Mouse (Mus musculus): Measurements from ENCODE around the gene 2410131K14Rik. TPM values are rescaled to one million over a fixed set of nuclear protein-coding genes. Genes with fewer than 3 reads are reported as not detected.
A peak's percentile ranks its signal among the peaks of the same experiment; 100 is the strongest.

Gene 2410131K14Rik
- total RNA-seq (2015) (1.8 and 1.9 TPM in 2 replicates), total RNA-seq (2017) (4.3 TPM in 2 replicates)

DNA sequence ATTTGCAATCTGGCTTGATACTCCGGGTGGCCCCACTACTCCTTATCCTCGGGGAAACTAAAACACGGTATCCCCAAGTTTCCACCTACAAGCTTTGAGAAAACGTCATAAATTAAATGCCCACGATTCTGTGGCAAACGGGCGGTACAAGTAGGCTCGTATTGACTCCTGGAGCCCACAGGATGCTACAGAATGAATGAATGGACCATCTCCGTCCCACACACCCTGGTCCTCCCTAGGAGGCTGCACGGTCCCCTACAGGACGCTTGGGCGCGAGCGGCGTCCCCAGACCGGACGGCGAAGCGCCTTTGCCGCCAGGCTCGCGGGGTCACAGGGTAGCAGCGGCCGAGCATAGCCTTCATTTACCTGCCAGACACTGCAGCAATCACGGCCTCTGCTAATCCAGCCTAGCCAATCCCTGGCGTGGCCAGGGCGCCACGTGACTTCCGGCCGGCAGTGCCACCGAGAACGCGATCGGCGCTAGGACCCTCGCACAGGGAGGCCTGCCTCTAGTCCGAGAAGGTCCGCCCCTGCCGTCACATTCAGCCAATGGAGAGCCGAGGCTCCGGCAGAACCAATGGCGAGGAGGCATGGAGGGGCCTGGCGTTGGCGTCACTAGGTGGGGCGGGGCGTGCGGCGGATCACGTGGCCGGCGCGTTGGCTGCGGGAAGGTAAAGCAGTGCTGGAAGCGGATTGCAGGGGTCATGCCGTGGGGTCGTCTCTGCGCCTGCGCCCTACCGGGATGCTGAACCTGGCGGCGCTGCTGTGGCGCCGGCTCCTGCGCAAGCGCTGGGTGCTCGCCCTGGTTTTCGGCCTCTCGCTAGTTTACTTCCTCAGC, at the start of gene 2410131K14Rik, which contains the start of gene Rnft2:
2410131K14Rik (plus strand) TSS at position 622 of the 838 bp plus-strand sequence.
Rnft2 (minus strand) TSS at position 511 of the 838 bp plus-strand sequence.
- ATAC-seq (ENCODE audit: poor library complexity, severe bottlenecking): peak; percentile 99

DNA sequence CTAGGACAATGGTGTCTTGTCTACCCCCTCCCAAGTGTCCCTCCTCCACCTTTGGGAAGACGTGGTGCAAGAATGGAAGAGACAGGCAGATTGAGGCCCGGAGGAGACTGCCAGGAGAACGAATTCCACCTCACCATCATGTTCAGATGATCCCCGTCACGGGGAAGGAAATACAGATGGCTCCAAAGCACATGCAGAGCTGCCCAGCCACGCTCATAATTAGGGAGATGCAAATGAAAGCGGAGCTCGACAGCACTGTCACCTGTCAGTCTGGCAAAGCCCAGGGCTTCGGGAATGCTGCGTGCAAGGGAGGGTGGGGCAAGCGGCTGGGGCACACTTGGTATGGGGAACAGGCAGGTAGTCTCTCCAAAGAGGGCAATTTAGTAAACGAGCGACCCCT, 47.6 kb upstream of the 2410131K14Rik start:
- ATAC-seq (ENCODE audit: poor library complexity, severe bottlenecking): no peak

DNA sequence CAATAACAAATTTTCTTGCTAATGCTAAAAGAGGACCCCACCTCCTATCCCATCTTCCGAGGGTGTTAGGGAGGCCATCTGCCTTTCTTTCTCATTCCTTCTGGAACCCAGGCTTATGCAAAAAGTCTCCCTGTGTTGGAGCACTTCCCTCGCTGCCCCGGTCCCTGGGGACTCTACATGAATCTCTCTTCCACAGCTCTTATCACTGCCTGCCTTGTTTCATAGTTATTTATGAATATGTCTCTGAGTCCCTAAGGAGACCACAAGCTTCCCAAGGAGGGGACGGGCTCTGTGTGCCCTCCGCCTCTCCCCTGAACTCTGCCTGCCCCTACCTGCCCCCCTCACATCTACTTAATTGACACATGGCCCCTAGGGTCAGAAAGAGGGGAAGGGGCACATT, 45.4 kb upstream of the 2410131K14Rik start:
- ATAC-seq (ENCODE audit: poor library complexity, severe bottlenecking): no peak

DNA sequence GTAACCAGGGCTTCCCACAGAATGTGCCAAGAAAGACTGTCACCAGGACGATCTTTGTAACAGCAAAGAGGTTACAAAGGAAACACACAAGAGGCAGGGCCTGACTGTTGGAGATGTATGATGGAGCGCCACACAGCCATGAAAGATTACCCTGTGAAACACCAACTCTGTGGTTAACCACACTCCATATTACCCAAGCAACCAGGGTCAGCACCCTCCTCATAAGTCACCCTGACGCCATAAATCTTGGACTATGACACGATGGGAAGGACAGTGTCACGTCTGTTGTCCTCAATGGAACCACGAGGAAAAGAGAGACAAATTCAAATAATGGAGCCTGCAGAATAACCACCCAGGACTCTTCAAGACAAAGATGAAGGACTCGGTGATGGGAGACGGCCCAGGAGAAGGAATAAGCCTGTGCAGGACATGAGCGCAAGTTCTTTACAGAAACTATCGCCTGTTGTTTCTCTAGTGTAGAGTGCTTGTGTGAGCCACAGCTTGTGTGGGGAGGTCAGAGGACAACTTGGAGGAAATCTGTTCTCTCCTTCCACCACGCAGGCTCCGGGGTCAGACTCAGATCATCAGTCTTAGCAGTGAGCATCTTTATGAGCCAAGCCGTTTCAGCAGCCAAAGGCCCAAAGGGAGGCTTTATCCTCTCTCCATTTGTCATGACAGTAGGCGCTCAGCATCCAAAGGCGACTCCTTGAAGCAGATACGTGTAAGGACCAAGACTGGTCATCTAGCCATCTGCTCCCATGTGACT, 40.2 kb upstream of the 2410131K14Rik start:
- ATAC-seq (ENCODE audit: poor library complexity, severe bottlenecking): no peak

DNA sequence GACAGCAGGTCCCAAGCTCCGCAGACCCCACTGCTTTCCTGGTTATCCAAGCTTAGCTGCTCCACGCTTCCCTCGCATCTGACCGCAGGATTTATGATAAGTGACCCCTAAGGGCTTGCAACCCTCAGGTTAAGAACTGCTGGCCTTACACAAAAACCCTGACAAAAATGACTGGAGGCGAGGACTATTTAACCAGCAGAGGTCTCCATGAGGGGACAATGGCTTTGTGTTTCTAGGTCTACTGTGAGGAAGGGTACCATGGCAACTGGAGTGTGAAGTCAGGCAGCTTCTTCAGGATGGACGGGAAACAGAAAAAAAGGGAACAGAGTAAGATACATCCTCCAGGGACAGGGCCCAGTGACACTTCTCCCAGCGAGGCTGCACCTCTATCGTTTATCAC, 39.2 kb upstream of the 2410131K14Rik start:
- ATAC-seq (ENCODE audit: poor library complexity, severe bottlenecking): no peak

DNA sequence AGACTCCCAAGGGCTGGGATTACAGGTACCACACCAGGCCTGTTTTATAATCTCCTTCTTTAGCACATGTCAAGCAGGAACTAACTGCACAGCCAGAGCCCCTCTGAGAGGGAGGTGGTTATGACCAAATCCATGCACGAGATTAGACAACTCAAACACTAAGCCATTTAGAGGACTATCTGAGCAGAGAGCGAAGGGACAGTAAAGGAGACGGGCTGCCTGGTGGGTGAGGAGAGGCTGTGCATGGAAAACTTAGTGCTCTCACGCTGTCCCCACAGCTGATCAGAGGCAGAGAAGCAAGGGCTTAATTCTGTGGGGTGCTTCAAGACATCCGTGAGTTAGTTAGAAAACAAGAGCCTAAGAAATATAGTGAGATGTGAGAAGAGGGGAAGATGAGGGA, 31.0 kb upstream of the 2410131K14Rik start:
- ATAC-seq (ENCODE audit: poor library complexity, severe bottlenecking): no peak

DNA sequence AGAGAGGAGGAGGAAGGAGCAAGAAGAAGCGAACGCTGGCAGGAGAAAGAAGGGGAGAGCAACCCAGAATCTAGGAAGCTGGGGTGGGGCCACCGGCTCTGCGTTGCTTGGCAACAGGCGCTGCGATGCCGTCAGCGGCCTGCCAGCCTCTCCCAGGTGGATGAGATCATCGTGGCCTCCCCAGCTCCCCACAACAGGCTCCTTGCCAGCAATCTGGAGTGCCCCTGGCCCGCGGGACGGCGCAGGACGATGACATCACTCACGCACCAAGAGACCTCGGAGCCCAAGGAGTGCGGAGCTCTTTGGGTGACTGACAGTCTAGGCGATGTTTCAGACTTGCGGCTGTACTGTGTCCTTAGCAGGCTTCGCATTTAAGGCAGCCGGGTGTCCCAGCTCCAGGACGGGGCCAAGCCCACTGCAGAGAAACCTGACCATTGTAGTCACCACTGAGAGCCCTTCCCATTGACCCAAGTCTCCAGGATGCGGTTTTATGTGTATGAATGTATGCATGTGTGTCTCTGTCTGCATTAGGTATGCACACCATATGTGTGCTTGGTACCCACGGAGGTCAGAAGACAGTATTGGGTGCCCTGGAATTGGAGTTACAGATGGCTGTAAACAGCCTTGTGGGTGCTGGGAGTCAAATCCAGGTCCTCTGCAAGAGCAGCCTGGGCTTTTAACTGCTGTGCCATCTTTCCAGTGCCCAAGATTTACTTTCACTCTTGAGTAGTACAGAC, 30.4 kb upstream of the 2410131K14Rik start:
- ATAC-seq (ENCODE audit: poor library complexity, severe bottlenecking): no peak

DNA sequence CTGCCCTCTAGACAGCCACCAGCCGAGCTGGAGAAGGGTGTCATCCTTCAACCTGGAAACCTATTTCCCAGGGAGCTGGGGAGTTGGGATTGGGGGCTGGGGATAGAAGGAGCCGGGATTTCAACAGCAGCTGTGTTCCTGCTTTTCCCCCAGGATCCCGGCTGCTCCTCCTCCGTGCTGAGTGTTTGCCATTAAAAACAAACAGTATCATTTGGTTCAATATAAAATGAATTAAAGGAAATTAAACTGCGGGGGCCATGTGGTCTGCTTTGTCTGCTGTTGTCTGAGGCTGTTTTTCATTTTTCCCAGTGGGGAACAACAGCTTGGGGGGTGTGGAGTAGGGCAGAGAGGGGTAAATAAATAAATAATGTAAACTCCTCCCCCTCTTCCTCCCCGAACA, 27.6 kb upstream of the 2410131K14Rik start:
- ATAC-seq (ENCODE audit: poor library complexity, severe bottlenecking): no peak

DNA sequence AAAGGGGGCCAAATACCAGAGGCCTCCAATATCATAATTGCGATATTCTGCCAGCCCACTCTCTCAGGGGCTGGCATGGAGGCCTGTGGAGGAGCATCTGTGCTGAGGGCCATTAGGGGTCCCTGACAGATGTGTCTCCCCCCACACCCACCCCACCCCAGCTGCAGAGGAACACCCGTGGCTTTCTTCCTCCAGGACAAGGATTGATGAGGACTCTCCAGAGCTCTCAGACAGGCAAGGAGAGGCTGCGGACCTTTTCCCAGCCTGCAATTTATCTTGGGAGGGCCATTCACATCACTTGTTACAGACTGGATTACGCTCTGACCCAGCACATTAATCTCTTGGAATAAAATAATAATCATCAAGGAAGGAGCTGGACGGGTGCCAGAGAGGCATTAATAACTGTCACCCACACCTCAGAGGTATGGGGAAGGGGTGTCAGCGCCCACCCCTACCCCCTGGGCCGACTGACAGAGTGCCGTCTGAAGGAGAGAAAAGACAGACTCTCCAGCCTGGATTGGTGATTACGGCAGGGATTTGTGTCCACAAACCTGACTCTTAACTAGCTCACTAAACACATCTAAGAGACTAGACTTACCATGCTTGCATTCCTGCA, 21.8 kb upstream of the 2410131K14Rik start:
- ATAC-seq (ENCODE audit: poor library complexity, severe bottlenecking): no peak

DNA sequence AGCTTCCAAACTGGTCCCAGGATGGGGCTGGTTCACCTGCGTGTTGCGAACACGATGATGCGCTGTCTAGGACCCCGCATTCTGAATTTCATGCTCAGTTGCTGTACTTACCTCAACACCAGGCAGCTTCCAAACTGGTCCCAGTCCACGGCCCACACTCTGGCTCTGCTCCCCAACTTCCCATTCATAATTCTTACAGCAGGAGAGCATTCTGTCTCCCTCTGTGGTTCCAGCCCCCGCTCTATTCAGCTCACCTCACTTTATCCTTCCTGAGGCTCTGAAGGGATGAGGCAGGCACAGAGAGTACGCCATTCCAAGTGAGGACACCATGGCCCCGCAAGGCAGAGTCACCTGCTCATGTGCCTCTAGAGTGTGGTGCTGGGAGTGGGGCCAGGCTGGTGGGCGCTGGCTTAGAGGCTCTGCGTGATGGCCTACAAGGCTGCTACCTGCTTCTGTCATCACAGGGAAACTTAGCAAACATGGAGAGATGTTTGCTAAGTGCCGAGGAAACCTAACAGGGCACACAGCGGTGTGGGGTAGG, 14.9 kb upstream of the 2410131K14Rik start:
- ATAC-seq (ENCODE audit: poor library complexity, severe bottlenecking): no peak

DNA sequence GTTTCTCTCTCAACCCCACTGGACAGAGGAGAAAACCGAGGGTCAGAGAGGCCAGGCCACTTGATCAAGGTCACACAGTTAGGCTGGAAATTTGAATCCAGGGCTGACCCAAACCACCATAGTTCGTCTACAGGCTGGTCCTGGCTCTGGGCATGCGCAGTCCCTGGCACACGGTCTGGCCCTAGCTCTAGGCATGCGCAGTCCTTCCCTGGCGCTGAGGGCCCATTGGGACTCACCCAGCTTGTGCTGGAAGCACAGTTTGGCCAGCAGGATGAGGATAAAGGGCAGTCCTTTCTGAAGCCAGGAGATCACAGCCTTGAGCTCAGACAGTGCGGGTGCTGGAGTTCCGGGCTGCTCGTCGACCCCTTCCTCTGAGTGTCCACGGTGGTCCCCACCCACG, 8.1 kb upstream of the 2410131K14Rik start:
- no peak for ATAC-seq (ENCODE audit: poor library complexity, severe bottlenecking)

DNA sequence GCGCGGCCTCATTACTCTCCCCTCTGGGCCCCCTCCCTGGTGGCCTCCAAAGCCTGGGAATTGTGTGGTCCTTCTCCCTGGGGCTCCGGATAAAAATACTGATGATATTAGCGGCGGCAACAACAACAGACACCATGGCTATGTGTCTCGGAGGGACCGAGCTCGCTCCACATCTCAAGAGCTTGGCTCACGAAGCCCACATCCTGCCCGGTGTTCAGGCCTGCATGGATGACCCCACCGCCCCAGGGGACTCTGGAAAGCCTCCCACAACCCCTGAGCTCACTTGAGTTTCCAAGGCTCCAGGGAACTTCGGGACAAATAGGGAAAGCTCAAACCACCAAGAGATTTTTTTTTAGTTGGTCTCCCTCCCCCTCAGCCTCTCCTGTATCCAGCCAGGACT, 5.4 kb upstream of the 2410131K14Rik start:
- ATAC-seq (ENCODE audit: poor library complexity, severe bottlenecking): no peak

DNA sequence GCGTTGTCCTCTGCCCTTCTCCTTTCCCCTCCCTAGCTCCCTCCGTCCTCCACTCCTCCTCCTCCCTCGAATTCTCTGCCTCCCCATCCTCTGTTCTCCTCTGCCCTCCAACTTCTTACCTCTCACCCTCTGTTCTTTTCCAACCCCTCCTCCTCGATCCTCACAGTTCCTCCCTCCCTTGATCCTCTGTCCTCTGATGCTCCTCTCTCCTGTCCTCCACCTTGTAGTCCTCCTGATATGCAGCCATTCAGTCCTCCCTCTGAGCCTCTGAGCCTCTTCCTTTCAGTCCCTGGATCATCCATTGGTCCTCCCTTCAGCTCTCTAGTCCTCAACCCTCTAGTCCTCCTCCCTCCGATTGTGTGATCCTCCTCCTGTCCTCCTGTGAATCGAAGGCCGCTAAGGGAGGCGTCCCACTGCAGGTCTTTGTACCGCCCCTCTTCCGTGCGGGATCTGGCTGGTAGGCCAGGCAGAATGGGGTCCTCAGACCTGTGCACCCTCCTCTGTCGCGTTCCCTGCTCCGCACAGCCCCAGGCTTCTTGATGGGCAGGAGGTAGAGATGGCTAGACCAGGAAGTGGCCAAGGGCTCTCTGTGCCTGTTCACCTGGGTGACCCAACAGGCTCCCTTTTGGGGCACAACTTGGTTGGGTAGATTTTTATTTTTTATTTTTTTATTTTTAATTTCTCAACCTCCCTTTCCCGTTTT, 730 bp downstream of the 2410131K14Rik start:
- no peak for ATAC-seq (ENCODE audit: poor library complexity, severe bottlenecking)

DNA sequence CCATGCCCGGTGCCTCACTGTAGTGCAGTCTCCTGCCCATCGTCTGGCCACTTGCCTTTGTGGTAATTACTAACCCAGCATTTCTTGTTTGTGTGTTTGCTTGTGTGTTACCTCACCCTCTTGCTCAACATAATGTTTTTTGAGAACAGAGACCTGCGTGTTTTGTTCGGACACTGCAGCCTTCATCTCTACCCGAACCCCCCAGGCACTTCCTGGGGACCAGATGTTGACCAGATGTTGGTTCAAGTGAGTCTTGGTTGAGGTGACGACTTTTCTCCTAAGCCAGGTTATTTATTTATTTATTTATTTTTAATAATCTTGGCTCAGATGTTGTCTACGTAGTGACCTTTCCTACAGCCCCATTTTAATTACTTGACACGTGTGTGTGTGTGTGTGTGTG, 2.4 kb downstream of the 2410131K14Rik start:
- no peak for ATAC-seq (ENCODE audit: poor library complexity, severe bottlenecking)

DNA sequence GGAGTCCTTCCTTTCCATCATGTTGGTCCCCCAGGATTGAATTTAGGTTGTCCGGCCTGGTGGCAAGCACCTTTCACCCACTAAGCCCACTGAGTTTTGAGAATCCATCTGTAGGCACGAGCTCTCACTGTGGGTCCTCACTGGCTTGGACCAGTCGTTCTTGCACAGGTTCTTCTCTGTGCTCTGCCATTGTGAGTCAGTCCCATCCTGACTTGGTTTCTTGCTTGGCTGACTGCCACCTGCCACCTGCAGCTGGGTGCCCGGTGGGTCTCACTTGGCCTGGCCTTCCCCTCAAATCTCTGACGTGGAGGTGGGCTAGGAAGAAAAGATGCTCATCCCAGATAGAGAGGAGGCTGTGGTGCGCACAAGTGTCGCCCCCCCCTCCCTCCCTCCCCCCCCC, 6.0 kb downstream of the 2410131K14Rik start:
- ATAC-seq (ENCODE audit: poor library complexity, severe bottlenecking): no peak

DNA sequence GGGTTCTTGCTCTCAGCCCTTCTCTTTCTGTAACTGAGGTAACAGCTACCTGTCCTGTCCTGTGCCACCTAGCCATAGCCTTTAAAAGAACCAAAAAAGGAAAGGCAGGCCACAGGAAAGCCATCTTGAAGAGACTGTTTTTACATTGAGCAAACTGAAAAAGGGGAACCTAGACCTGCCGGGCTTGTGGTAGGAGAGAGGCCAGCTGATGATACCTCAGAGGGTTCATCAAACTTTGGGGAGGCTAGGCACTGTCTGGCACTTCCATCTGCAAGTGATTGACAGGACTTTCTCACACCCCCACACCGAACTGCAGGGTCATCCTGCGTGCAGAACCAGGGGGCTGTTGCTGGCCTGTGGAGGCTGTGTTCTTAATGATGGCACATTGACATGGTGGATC, 8.5 kb downstream of the 2410131K14Rik start:
- peak; percentile 71 for ATAC-seq (ENCODE audit: poor library complexity, severe bottlenecking)

DNA sequence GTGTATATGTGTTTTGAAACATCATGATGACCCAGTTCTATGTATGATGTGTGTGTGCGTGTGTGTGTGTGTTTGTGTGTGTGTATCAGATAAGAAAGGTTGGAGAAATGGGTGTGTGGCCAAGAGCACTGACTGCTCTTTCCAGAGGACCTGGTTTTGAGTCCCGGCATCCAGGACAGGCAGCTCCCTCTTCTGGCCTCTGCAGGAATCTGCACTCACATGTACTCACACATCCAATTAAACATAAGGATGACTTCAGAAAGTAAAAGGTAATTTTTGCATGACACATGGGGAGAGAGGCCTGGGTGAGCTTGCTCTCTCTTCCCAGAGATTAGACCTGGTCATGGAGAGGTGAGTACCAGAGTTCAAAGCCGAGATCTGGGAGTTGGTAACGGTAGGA, 12.0 kb downstream of the 2410131K14Rik start:
- ATAC-seq (ENCODE audit: poor library complexity, severe bottlenecking): no peak

DNA sequence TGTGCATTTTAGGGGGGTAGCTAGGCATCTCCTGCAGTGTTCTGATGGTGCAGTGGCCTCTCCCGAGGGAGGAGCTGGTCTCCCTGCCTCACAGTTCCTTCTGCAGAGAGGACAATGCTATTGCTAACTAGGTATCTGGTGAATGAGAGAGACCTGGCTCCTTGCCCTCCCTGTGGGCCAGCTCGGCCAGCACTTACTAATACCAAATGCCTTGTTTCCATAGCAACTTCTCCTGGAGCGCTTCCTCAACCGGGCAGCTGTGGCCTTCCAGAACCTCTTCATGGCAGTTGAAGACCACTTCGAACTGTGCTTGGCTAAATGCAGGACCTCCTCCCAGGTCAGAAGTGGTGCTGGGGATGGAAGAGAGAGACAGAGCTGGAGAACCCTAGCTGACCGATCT, 14.1 kb downstream of the 2410131K14Rik start:
- ATAC-seq (ENCODE audit: poor library complexity, severe bottlenecking): no peak

DNA sequence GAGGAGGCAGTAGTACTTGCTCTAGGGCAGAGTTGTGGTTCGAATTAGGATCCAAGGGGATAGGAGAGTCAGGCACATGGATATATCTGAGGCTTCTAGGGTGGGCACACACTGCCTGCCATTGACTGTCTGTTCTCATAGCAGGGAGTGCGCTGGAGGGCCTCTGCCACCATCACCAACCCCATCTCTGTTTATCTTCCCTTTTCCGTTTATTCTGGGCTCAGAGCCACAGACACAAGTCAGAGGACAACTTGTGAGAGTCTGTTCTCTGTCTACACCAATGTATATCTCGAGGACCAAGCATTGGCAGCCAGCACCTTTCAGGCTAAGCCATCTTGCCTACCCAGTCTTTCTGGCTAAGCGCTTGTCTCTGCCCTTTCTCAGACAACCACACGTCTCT, 14.6 kb downstream of the 2410131K14Rik start:
- ATAC-seq (ENCODE audit: poor library complexity, severe bottlenecking): peak; percentile 48

DNA sequence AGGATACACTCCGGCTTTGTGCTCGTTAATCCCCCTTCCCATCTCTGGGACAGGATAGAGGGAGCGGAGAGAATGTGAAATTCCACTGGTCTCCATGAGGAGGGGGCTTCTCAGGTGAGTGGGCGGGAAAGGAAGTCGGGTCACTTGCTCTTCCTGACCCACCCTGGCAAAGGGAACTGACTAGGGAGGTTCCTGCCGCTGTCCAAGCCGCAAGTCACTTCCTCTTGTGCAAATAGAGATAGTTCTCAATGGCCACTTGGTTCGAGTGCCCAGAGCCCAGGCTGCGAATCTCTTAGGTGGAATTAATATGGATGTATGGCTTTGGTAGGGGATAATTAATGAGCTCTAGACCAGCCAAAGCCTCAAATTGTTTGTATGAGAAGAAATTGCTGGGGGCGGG, 15.0 kb downstream of the 2410131K14Rik start:
- peak; percentile 88 for ATAC-seq (ENCODE audit: poor library complexity, severe bottlenecking)
